Mouse (Mus musculus): ENCODE measurements around the gene Foxc1.

DNA sequence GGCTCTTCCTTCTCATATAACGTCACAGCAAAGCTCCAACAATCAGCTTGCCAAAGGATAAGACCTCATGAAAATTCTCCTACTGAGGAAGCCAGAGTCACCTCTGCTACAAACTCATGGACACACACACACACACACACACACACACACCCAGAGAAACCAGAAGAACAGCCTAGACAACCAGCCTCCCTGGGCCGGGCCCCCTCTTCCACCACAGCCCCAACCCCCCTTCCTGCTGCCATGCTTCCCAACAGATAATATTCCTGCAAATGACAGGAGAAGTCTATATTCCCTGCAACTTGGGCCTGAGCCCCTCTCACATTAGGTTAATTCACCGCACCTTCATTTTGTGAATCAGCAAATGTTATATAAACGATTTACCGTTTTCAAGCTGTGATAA is 13.3 kb upstream of the Foxc1 start:
- TF ChIP-seq POLR2A (IDR thresholded peaks at IDR 0.05; ENCODE audit: control insufficient read depth, extremely low read depth, insufficient read depth, low read length, poor library complexity), result no peak
- TF ChIP-seq CTCF (IDR thresholded peaks at IDR 0.05; ENCODE audit: borderline replicate concordance, control insufficient read depth, extremely low read depth, insufficient read depth, low read length, poor library complexity), result no peak
